Mouse (Mus musculus): ENCODE data around the gene Cers6.

Cers6 gene

DNA sequence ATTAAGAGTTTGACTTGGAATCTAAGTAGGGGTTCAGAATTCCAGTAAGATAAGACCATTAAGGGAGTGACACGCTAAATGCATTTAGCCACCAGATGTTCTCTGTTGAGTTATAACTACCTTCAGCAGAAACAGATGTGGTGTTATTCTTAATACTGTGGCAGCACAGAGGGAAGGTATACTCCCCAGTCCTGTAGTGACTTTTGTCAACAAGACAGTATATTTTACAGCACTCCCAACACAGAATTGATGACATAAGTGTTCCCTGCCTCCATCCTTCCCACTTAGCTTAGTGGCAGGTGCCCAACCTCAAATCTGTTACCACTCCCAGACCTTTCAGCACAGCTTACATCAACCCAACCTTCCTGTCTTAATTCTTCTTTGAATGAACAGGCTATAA lies 219.5 kb downstream of the Cers6 start:
- no peak for DNase-seq

DNA sequence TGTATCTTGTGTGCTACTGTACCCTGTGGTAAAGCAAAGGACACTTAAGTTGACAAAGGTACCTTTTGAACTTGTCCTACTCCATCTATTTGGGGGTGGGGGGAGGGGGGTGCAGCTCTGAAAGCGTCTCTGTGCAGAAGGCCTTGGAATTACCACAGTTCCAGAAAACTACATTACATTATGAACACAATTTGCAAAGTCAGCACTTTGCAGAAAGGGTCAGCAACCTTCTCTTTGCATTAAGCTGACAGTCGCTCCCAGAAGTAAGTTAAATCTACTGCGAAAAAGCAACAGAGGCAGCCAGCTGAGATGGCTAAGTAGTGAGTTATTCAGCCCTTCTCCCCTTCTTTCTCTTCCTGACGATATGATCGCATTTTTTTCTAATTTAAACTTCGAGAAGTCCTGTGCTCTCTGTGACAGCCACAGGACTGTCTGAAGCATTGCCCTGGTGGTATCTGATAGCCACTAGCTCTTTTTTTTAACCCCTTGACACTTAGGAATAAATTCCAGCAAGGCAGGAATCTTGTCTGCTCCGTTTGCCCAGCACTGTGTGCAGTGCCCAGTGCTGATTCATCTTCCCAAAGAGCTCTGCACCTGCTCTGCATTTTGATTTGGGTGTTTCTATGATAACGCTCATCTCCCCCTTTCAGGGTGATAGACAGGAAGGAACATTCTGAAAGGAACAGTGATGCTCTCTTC lies 221.4 kb downstream of the Cers6 start:
- no peak for DNase-seq

DNA sequence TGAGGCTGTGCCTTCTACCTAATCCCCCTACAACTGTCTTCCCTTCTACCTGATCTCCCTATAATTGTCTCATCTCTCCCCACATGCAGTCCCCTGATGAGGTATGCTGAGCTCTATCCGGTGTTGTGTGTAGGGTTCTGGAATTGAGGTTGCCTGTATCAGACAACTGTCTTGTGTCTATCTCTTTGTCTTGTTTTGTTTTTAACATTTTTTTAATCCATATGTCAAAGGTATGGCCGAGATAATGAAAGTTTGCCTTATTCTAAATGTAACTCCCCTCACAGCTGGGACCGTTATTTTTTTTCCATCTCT lies 221.9 kb downstream of the Cers6 start:
- no peak for DNase-seq

DNA sequence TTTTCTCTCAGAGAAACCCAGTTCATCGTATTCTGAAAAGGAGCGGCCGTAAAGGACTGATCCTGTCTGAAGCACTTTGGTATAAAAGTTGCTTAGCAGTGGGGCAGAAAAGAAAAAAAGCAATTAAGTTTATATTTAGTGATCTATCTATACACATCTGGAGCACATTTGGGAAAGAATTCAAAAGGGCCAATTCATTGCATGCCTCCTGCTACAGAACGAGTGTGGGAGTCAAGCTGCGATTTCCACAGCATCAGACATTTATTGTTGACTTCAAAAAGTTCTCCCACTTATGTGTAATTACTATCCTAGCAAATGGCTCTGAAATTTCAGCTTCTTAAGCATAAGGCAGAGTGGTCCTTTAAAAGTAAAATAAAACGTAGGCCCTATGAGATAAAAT lies 223.2 kb downstream of the Cers6 start:
- no peak for DNase-seq

DNA sequence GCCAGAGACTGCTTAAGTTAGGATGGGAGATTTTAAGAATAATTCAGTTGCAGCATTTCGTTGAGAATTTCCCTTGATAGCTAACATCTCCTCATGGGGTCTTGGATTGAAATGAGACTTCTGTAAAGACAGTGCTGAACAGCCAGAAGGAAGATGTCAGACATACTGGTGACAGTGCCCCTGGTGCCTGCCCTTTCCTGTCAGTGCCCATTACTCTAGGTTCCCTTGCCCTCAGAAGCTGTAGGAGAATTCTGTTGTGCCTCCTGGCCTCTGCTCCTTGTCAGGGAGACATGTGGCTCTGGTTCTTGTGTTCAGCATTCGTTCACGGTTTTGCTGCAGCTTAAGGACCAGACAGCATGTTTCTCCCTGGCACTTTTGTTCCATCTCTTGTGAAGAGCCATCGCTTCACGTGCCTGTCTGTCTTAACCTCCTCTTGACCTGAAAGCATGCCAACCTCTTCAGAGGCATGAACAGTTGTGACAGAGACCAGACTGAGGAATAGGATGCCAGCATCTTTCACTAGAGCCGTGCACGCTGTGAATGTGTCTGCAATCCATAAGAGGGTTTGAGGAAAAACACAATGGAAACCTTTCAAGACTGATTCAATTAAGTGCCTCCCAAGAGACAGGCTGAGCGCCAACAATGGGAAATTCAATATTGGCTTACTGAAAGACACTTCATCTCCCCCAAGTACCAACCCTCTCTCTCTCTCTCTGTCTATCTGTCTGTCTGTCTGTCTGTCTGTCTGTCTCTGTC lies 225.4 kb downstream of the Cers6 start:
- no peak for DNase-seq

DNA sequence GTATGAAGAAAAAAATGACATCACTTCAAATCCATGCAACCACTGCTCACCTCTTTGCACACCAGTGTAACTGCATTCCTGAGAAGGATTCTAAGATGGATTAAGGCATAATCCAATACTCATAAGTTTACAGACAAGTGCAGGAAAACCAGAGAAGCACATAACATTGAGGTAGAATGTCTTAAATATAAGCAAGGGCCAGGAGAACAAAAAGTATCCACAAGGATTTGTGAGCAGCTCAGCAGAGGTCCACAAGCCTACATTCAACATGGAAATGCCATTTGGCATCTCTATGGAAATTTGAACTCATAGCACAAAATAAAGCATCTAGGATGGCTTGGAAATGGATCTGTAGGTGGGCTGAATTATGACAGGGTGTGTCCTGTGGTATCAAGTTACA lies 234.6 kb downstream of the Cers6 start:
- DNase-seq = no peak

DNA sequence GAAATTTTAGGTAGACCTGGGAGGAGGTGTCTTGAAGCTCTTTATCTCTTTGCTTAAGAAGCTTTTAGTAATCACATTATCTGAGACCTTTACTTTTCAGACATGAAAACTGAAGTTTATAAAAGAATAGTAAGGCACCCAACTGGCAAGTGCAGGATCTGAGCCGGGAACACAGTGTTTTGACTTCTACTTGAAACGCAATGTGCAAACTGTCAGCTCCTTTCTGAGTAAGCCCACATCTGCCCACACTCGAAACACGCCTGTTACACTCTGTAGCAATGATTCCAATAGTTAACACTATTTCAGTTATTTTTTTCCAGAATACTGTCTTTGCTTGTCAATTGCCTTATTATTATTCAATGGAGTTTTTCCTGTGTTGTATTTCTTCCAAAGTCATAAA lies 235.6 kb downstream of the Cers6 start:
- no peak for DNase-seq

DNA sequence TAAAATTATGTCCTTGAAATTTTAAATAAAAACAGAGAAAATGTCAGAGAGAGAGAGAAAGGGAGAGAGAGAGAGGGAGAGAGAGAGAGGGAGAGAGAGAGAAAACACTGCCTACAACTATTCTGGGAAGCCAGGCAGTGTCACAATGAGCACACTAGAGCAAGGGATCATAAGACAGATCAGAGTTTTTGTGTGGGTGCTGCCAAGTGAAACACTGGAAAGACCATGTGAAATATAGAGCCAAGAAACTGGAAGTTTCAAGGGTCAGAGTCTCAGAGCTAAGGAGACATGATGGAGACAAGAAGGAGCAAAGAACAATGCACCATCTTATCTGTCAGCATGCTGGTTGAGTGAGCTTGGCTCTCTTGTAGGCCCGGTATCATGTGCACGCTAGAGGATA lies 236.3 kb downstream of the Cers6 start:
- DNase-seq = no peak

DNA sequence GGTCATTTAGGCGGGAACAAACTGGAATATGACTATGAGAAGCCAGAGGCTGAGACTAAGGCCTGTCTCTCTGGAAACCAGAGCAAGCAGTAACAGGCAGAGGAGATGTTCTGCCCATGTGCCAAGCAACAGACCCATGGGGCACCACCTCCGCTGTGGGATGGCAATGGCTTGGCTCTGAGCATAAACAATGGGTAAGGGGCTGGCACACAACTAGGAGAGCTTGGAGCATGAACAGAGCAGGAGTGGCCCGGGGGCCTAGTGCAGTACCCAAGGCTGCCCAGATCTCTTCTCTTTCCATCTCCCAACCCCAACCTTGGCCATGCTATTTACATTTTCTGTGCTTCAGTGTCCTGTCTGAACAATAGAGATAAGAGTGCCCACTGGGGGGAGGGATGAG lies 237.5 kb downstream of the Cers6 start:
- no peak for DNase-seq

DNA sequence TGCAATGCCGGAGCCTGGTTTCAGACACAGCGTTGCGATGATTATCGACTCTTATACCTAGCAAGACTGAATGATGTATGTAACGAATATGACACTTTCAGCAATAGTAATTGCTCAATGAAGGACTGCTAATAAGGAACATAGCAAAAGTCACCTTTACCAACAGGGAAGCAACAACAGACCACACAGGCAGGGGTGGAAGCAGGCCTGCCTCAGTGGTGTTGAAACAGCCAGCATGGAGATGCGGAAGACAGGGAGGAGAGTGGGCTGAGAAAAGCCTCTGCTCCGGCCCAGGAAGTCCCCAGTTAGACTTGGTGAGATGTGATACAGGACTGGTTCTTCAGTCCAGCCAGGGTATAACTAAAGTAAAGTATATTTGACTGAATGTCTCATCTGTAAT lies 237.9 kb downstream of the Cers6 start:
- no peak for DNase-seq

DNA sequence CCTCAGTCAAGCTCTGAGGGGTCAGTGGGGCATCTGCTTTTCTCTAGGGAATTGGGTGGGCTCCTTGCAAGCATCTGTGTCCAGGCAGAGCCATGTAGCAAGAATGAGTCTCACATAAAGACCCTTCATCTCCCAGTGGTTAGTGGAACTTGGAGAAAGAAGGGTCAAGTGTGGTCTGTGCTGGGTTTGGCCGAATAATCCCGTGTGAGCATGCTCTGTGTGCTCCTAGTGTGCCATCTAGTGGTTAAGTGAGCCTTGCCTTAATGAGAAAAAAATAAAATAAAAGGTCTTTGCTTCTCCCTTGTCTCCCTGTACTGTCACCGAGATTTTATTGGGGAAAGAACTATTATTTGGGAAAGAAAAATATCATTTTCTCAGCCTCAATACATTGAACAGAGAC lies 239.5 kb downstream of the Cers6 start:
- DNase-seq = no peak

DNA sequence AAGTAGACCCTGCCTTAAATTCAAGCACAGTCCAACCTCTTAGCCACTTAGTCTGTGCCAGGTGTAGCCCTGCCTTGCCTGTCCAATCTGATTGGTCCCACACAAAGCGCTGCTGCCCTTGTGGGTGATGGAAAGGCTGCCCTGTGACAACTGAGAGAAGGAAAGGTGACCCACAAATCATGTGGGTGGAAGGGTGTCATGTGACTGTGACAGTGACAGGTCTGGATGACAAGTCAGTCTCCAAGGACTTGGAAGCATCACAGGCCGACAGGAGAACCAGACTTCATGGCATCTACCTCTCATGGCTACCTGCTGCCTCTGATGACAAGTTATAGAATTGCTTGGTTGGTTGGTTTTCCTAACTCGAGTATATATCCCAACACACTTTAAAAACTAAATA lies 242.3 kb downstream of the Cers6 start:
- DNase-seq = no peak

DNA sequence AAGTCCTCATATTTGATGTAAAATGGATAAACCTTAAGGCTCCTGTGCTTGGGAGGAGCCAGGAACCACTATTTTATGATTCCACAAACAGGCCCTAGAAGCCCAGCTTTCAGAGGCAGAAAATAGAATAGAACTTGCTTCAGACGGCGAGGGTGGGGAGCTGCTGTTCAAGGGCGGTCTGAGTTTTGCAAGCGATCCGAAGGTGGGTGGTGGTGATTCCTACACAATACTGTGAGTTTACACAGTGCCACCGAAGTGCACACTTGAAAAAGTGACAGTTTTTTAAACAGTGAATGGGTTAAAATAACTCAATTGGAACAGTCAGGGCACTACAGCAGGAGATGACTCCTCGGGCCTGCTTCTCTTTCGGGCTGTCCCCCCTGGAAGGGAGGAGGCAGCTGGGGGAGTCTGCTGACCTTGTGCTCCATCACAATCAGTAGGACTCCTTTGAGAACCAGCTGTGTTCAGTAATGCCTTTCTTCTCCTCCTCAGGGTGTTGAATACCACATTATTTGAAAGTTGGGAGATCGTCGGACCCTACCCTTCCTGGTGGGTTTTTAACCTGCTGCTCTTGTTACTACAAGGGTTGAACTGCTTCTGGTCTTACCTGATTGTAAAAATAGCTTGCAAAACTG lies 243.4 kb downstream of the Cers6 start:
- peak; percentile 33 for DNase-seq

DNA sequence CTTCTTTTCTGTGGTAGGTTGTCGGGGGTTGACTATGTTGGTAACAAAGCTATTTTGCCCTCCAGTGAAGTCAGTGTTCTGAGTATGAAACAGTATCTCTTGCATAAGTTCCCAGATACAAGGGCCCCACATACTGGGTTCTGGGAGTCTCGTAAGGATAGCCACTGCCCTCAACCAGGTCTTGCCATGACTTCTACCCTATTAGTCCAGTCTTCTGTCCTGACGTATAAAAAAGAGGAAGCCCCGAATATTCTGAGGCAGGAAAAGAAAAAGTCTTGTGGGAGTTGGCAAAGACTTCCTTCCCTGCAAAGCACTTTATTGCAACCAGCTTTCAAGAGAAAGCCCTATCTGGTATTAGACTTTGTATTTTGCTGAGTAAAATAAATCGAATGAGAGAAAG lies 248.0 kb downstream of the Cers6 start:
- DNase-seq = no peak

DNA sequence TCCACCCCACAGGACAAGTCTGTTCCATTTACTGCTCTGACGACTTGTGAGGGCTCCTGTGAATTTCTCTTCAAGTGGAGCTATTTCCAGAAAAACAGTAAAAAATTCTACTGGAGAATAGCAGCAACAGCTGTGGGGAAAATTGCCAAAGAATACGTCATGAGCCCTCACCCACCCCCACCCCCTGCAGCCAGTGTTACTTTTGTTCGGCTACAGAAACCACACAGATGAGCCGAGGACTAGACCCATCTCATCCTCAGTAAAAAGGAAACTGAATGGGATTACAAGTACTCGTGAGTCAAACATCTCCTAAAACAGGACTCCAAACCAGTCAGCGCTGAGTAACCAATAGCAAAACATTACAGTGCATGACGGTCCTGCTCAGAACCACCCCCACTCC lies 248.5 kb downstream of the Cers6 start:
- DNase-seq = no peak

DNA sequence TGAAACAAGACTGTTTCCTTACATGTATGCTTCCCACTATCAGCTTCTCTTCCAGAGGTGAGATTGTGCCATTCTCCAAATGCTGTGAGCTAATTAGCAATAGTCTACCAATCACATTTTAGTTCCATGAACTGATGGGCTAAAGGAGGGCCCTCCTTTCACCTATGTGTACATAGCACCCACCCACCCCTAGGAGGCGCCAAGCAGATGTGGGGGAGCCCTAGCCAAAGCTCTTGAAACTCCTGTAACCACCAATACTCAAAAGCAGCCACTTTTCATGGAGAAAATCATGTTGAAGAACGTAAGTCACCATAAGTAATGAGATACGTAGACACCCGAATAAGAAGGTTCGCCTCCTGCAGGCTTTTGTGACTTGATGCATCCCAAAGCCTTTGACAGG lies 251.4 kb downstream of the Cers6 start:
- DNase-seq = no peak

DNA sequence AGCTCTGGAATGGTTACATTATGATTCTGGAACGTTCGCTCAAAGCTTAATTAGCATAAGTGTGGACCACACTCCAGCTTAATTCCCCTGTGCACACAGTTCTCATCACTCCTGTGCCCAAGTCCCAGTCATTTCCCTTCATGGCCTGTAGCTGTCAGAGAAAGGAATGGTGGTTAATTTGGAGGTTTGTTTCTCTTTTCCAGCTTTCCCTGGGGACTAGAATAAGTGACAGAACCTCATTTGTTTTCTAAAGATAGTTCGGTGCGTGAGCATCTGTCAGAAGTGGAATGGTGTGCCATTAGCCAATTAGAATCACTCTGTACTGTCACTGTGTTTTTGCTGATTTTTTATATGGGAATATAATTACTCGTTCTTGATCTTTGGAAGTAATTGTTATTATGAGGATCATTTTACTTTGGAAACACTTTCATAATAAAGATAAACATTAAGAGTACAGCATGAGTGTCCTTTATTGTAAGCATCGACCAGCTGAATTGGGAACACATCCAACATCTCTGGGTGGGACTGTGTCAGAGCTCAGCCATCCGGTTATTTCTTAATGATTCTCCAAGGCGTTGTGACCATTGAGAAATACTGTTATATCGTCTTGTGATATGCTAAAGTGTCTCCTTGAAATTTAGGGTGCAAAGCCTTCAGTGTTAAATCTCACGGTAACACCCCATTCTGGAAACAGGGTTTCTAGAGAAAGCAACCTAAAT lies 252.7 kb downstream of the Cers6 start:
- DNase-seq = no peak

DNA sequence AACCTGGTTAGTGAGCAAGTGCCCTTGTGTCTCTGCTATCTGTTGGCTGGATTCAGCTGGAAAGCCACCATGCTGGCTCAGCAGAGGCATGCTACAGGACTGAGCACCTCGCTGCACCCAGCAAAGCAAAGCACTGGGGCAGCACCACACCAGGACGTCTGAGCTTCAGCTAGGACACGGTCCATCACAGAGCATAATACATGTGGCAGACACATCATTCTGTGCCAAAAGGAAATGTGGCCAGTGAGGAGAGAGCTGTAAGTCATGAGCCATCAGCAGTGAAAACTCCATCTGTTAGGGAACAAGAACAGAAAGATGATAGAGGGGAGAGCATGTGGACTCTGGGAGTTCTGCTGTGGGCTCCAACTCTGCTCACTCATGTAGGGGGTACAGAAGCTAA lies 254.7 kb downstream of the Cers6 start:
- no peak for DNase-seq

DNA sequence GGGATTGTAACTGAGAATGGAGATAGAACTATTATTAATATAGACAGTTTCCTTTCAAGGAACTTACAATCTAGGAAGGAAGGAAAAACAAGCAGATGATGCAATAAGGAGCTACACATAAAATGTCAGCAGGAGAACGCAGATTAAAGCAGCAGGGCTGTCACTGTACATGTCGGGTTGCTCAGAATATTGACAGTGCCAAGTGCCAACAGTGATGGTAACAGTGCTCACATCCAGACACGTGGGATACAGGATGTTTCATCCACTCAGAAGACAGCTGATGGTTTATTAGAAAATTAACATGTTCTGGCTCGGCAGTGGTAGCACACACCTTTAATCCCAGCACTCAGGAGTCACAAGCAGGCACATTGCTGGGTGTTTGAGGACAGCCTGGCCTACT lies 255.5 kb downstream of the Cers6 start:
- DNase-seq = no peak

DNA sequence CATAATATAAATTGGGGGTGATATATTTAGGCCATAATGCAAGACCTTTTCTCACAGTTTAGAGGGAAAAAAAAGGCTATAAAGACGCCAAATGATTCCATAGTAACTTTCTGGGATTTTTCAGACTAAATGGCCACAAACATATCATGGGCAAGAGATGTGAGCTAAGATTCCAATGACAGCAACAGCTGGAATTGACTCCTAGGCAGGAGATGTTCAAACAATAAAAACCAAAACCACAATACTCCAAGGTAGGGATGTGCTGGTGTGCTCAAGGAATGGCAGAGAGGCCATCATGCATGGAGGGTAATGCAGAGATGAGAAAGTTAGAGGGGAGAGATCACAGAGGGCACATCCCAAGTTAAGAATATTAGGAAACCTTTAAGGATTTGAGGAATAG lies 257.8 kb downstream of the Cers6 start:
- DNase-seq = no peak

DNA sequence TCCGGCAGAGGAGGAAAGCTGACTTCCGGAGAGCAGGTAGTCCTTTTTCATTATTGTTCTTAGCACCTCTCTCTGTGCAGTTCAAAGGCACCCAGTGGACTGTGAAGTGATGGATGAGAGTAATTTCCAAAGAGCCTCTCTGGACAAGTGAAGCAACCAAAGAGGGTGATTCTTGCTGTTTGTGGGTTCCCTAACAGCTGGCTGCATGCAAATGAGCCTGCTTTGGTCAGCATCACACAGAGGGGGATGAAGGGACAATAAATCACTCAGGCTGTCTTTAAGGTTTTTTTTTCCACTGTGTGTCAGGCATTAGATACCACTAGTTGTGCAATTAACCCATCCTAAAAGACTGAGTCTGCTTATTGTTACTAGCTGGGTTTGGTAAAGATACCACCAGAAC lies 258.5 kb downstream of the Cers6 start:
- DNase-seq = no peak

DNA sequence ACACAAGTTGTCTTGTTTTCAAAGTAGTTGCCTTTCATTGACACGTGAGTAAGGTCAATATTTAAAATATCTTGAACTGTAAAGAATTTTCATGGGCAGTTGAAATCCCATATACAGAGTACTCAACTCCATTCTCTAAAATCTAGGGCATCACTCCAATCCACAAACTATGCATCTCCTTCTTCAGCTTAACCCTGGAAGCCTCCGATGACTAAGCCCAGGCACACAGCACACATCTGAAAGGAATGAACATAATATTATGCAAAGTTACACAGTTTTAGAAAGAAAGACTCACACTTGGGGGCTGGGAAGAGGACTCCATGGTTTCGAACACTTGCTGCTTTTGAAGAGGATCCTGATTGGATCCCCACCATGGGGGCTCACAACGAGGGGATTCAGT lies 260.4 kb downstream of the Cers6 start:
- no peak for DNase-seq

DNA sequence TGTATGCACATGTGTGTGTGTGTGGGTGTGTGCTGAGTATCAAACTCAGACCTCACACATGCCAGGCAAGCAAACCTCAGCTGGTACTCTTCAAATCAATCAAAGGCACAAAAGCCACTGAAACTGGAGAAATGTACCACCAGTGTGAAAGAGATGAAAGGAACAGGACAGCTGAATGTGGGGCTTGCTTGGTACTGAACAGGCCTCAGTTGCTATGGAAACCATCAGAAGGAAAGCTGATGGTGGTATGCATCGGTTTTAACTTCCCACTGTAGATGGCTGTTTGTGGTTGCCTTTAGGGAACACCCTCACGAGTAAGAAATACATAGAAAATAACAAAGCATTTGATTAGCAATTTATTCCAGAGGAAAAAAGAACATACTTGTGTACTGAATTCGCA lies 264.2 kb downstream of the Cers6 start:
- DNase-seq = no peak

DNA sequence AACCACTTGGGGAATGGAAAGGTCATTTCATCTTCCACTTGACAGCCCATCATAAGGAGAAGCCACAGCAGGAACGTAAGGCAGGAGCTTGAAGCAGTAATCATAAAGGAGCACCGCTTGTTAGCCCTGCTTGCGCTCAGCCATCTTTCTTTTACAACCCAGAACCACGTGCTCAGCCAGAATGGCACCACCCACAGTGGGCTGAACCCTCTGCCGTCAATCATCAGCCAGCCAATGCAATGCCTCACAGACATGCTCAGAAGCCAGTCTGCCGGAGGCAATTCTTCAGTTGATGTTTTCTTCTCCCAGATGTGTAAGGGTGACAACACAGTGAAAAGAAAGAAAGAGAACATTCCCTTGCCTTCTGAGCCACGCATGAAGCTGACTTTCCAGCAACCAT lies 267.1 kb downstream of the Cers6 start:
- no peak for DNase-seq
